Mouse (Mus musculus): ENCODE measurements around the gene Taf1d.
"Not testable (repeated sequence)": the region's sequence is repeated elsewhere in the genome, so short reads cannot be mapped to it uniquely, and the experiment has no call there.

Gene Taf1d

DNA sequence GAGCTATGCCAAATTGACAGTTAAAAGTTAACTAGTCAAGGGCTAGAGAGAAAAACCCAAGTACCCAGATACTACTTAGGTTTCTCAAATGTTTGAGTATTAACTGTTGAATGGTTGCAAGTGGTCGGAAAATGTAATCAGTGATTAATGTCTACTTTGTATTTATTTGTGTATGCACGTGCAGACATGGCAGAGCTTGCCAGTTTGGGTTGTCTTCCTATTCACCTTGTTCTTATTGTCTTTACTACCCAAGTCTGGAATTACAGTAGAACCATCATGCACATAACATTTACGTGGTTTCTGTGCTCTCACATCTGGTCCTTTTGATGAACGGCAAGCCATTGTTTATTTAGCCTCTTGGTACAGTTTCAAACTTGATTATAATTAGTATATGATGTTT is 3.4 kb downstream of the Taf1d start:
- no peak for DNase-seq

DNA sequence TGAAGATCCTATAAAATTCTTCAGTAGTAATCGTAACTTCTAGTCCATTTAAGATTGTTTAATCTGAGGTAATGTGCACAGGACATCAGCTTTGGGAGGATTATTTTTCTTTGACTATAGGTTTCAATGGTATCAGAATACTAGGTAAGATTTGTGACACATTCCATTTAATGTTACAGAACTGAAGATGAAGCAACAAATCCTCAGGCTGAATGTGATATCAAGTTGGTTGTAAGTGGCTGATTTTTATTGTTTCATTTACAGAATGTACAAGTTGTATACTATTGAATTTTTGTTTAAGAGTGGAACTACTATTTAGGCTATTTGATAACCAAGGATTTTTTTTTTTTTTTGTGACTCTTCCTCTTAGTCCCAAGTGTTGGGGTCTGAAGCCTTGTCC is 4.2 kb downstream of the Taf1d start:
- no peak for DNase-seq

DNA sequence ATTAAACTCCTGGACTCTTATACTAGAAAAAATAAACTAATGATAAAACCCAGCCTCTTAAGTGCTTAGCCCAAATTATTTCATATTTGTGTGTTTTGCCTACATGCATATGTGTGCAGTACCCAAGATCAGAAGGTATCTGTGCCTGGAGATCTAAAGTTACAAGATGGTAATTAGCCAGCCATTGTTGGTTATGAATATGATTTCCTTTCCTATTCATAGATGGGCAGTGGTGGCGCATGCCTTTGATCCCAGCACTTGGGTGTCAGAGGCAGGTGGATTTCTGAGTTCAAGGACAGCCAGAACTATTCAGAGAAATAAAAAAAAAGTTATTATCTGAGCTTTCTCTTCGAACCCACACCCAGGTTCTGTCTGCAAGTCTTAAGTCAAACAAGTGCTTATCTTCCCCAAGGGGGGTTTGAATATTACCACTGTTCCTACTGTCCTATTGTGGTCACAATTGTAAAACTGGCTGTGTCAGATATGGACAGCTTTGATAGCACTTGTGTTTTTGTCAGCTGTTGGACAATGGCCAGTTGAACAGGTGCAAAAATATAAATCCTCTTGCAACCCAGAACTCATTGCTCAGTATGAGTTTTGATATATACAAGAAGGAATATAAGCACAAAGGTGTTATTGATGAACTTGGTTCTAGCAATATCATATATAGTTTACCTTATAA is 6.2 kb downstream of the Taf1d start:
- DNase-seq = no peak

DNA sequence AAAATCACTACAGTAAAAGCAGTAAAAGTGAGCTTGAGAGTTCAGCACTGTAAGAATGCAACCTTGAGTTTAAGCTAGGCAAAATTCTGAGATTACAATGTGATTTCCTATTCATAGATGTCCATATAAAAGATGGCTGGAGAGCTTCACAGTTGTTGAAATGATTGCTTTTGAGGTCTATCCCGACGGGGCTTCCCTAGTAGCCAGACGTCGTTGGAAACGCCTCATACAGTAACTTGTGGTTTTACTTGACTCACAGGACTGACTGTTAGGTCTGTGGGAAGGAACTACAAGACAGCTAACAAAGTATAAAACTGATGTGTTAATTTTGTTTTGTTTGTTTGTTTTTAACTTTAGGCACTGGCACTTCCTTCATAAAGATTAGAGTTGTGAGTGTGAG is 7.6 kb downstream of the Taf1d start:
- no peak for DNase-seq

DNA sequence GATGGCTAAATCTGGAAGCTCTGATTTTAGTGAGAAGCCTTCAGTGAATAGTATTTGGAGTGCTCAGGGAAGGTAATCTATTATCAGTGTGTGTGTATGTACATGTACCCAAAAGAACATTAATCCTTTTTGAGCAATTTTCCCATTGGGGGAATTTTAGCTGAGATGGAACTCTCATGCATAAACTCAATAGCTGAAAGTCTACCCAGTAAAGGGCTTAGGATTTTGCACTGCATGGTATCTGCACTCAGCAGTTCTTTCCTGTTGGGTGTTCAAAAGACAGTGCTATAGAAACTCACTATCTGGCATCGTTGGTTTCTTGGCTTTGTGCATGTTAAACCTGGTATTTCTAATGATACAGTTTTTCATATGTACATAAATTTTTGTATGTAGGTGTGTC is 8.6 kb downstream of the Taf1d start:
- DNase-seq = no peak

DNA sequence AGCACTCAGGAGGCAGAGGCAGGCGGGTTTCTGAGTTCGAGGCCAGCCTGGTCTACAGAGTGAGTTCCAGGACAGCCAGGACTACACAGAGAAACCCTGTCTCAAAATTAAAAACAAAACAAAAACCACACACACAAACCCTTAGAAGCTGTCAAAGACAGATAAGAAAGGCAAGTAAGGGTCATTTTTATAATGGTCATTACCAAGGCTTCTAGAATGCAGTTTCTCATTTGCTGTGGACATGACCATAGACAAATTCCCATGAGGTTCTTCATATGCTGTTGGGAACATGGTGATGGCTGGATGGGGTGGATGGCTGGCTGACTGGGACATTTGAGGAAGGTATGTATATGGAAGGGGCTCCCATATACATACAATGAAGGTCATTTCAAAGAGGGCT is 10.3 kb downstream of the Taf1d start:
- not testable (repeated sequence) for DNase-seq

DNA sequence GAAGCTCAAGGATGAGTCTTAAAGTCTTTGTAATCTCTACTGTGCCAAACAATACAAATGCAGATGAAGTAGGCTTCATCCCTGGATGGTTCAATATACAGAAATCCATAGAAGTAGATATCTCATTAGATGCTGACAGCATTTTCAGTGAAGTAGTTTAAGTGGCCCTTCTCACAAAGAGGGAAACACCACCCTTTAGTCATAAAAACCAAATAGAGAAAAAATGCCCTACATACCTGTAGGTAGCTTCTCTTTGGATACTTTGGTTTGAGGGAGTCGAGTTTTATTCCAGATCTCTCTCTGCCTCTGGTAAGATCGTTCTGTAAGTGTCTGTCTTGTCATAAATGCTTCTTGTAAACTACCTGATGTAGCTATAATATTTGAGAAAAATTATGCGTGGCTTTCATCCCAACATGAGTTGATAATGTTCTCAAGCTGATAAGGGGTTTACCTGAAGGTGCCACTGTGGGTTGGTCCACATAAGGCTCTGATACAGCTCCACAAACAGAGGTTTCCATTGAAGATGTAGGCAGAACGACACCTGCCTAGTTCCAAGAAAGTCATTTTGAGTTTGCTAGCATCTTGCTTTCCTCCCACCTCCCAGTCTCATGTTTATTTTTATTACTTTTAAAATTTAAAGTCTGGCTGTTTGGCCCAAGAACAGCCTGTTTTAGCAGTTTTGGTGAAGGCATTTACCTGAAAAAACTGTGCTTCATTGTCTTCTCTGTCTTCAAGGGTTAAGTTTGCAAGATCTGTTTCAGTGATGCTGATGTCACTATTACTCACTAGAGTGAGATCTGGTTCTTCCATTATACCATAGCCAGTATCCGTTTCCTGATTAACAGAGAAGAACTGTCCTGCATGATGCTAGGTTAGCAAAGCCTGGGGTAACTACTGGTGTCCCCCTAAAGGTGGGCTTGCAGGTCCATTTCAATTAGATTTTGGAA is 11.5 kb downstream of the Taf1d start:
- DNase-seq = no peak

DNA sequence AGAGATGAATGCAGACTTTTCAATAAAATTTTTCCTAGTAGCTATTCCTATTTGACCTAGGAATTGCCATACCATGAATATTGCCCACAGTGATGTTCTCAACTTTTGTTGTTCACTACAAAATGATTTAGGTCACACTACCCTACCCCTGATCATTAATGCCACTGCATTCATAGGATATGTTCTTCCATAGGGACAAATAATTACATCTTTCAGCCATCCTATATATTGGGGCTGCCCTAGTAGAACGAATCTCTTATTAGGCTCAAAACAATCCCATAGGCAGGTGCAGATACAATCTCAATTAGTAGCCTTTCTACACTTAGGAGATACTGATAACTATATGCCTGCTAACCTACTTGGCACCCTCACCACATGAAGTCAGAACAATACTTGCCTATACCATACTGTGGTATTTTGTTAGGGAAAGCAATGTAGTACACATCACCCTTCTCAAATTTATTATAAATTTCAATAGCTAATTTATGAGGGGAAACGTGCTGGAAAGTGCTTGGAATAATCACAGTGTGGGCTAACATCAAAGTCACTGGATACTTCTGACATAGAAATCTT is 12.2 kb downstream of the Taf1d start:
- DNase-seq = no peak

DNA sequence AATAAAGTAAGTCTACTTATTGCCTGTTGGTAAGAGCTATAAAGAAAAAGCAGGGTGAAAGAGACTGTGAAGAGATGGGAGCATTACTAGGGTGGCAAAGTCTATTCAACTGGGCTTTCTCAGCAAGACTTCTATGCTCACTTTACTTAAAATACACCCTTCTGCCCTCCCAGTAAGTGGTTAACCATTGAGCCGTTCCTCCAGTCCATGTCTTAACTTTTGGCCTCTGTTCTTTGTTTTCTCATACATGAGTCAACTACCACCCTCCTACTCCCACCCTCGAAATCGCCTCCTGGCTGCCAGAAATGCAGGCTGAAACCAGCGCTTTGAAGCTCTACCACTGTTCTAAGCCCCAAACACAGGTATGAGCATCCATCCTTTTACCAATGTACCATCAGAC is 31.8 kb downstream of the Taf1d start:
- DNase-seq = no peak

DNA sequence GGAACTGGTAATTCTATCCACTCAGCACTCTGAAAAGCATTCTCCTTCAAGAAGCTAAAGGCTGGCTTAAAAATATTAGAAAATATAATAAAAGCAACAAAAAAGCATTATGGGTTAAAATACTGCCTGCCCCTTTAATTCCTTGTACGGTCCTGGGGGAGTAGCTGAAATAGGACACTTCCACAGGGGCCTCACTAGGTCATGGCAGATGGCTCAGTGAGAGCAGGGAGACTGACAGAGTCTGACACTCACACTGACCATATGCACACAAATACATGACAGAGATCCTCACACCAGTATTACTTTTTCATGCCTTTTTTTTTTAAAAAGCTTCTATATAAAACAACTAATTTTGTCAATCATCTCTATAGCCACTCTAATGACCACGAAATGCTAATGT is 43.9 kb downstream of the Taf1d start:
- no peak for DNase-seq

DNA sequence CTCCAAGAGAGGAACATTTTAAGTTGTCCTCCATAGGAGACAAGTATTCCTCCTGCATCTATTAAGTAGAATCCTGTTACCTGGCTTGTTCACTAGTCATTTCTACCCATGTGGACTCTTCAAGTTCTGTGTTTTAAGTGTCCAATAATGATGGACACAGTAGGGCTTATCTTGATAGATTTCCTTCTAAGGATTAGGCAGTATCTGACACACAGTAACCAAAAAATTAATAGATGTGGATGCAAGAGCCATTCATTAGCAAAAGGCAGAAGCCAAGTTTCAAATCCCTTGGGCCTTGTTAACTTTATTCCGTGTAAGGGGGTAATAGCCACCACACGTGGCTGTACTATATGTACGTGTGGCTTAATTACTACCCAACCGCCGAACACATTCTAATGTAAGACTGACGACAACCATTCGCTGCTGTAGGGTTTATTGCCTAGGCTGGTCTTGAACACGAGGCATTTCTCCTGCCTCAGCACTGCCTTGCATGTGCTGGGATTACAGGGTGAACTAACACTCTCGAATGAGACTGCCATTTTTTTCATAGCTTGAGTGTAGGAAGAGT is 51.0 kb downstream of the Taf1d start:
- no peak for DNase-seq

DNA sequence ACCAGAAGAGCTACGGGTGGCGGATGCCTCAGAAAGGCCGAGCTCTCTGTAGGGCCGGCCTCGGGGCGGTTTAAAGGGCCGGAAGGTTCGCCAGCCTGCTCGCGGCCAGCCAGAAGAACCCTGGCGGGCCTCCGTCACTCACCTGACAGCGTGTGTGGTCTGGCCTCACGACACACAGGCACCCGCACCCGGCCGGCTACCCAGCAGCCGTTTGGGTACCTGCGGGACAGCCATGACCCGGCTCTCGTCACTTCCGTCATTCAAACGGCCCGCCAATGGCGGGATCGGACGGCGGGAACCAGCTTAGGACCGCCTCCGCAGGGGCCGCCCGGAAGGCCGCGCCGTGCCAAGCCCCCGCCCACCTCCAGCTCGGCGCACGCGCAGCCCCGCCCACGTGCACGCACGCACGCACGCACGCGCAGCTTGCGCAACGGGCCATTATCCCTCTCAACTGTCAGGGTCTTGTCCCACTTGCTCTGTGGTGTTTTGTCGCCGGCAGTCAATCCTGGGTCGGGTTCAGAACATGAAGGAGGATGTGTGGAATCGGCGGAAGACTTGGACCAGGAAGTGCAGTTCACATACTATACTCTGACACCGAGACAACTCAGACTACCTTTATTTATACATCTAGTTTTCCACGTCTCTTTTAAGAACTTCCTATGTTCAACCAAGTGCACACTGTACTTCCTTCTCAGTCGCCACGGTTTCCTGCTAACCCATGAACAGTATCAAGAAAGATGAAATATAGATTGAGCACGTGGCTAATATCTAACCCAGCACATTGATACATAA is 51.7 kb downstream of the Taf1d start, which contains the start of gene Cep295:
Cep295 (minus strand) TSS at position 305 of the 792 bp plus-strand sequence.
- DNase-seq = peak; percentile 90 to 91

DNA sequence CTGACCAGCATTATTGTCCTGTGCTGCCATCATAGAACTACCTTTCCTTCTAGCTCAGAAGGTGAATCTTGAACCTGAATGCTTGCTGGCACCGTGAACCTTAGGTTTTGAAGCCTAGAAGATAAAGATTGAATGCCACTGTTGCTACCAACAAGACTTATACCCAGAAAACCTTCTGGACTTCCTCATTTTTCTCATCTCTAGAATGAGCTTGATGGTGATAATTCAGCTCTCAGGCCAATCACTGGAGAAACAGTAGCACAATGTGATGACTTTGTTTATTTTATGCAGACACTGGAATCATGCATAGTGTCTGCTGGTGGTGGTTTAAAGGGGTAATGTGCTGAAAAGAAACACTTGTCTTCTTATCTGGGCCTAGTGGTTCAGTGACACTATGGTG is 58.8 kb downstream of the Taf1d start:
- no peak for DNase-seq

DNA sequence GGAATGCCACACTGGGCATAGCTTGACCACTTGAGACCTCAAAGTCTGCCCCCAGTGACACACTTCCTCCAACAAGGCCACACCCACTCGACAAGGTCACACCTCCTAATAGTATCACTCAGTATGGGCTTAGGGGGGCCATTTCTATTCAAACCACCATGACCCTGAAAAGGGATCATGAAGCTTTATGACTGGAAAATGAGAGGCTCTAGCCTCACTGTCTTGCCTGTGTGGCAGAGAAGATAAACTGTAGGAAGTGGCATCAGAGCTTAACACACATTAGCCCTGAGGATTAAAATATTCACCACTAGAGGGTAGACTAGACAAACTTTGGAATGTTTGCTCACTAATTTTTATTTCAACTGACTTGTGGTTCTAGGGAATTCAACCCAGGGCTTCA is 59.8 kb downstream of the Taf1d start:
- DNase-seq = no peak

DNA sequence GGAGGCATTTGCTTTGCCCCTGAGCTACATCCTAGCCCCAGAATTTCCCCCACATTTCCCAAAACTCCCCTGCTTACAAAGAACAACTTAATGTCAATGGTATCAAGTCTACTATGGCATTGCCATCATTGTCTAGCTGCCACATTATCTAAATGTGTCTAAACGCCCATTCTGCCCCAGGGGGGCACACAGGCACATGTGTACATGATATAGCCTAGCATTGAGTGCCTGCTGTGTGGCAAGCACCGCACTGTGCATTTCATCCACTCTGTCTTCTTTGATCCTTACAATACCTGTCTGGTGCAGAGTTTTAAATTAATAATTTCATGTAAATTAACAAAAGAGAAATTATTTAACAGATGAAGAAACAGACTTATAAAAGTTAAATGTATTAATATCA is 60.2 kb downstream of the Taf1d start:
- no peak for DNase-seq

Data from thymus, adult 18-20 months (tissue).